Mouse (Mus musculus) kidney, embryonic 16.5 days (tissue): ENCODE data around the gene Fam133b. TPM values are rescaled to one million over a fixed set of nuclear protein-coding genes. Genes with fewer than 3 reads are reported as not detected.

Experiments
- ATAC-seq: fragments of 200-750 bp; cut with Nextera tagmentation; 2 replicates; pipeline ENCODE4 v1.8.0; 2017; ENCODE audit warnings: moderate TSS enrichment; ENCODE audit not compliant: low FRiP score, low TSS enrichment
- H3K27ac ChIP-seq: fragments of 300-500 bp; sonication (generic); 2 replicates; pipeline ENCODE4 v1.5.1; 2014; ENCODE audit warnings: low read length
- H3K27me3 ChIP-seq: fragments of 300-500 bp; sonication (generic); 2 replicates; pipeline ENCODE4 v1.6.1; 2014; ENCODE audit warnings: low read length, control low read depth, mixed read lengths; ENCODE audit not compliant: insufficient read depth
- H3K36me3 ChIP-seq: fragments of 300-500 bp; sonication (generic); 2 replicates; pipeline ENCODE4 v1.6.1; 2014; ENCODE audit warnings: low read length, control low read depth, mixed read lengths; ENCODE audit not compliant: insufficient read depth
- H3K4me1 ChIP-seq: fragments of 300-500 bp; sonication (generic); 2 replicates; pipeline ENCODE4 v1.6.1; 2014; ENCODE audit warnings: low read length, control low read depth, mixed read lengths; ENCODE audit not compliant: insufficient read depth
- H3K4me2 ChIP-seq: fragments of 300-500 bp; sonication (generic); replicated peaks from 2 replicates; pipeline ENCODE4 v1.6.1; 2014; ENCODE audit warnings: low read depth, low read length
- H3K4me3 ChIP-seq: fragments of 300-500 bp; sonication (generic); 2 replicates; pipeline ENCODE4 v1.5.1; 2014; ENCODE audit warnings: mild to moderate bottlenecking, low read length
- H3K9ac ChIP-seq: fragments of 300-500 bp; sonication (generic); replicated peaks from 2 replicates; pipeline ENCODE4 v1.6.1; 2014; ENCODE audit warnings: low read length
- H3K9me3 ChIP-seq: fragments of 300-500 bp; sonication (generic); 2 replicates; pipeline ENCODE4 v1.6.1; 2016; ENCODE audit warnings: low read length, control low read depth
- WGBS: fragments of 180-500 bp; shearing (Covaris S2); extraction: QIAGEN DNeasy Blood & Tissue Kit; methylation state at CpG from one replicate; pipeline ENCODE4 v1.1.7; 2014; 5-methylcytosine and 5-hydroxymethylcytosine counted together
- polyA plus RNA-seq: library from polyadenylated mRNA; unstranded; fragments of >200 nt; fragmentation: Nextera tagmentation; extraction: Ambion mirVana; gene quantifications from 2 replicates; pipeline ENCODE4 v1.2.1, GENCODE M21; 2015

The Fam133b gene
- 25.2 and 29.3 TPM in 2 replicates for polyA plus RNA-seq

GRCm38 (mm10) chr5:3543629-3544479, at the start of gene Fam133b:
Gene Fam133b (plus strand): TSS chr5:3543833.
- Histone ChIP-seq H3K36me3 (0 out of 2 replicates have a peak, but pooled peaks cover 4% of the 10 kb centered on the region), H3K9me3 (no peaks in the 10 kb centered on the region), H3K4me1 (peaks cover 15% of the 10 kb centered on the region), H3K4me3 (peak within 1 kb of the TSS; percentile 96), H3K27me3 (no peaks in the 10 kb centered on the region), H3K9ac (peak within 1 kb of the TSS; percentile 96), H3K4me2 (peak within 1 kb of the TSS; percentile 70), H3K27ac (peak within 1 kb of the TSS; percentile 91)
- peak; percentile 96 for ATAC-seq
- WGBS = under 1% methylated on average over 79 of the region's 80 CpGs

DNA sequence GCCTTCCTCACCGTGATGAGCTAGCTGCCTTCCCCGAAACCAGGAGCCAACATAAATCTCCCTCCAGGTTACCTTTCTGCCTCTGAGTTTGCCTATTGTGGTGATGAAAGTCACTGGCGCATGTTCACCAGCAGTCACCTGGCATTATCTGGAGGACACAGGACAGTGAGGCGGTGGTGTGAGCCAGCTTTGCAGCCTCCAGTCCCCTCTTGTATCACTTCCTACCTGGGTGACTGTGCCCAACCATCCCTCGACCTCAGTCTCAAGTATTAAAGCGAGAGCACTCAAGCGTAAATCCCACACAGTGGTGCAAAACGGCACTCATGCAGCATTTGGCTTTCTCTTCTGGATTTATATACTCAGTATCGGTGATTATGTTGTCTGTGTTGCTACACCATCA, 49.7 kb upstream of the Fam133b start:
- ATAC-seq = no peak
- no peak overlapping the region for H3K4me3 ChIP-seq
- no peaks in the 10 kb centered on the region for H3K36me3 ChIP-seq
- no peaks in the 10 kb centered on the region for H3K4me1 ChIP-seq
- 81% methylated on average over 9 of the region's 9 CpGs for WGBS
- H3K27me3 ChIP-seq = no peaks in the 10 kb centered on the region
- no peaks in the 10 kb centered on the region for H3K9me3 ChIP-seq
- H3K9ac ChIP-seq = no peak overlapping the region
- no peak overlapping the region for H3K4me2 ChIP-seq
- no peak overlapping the region for H3K27ac ChIP-seq

DNA sequence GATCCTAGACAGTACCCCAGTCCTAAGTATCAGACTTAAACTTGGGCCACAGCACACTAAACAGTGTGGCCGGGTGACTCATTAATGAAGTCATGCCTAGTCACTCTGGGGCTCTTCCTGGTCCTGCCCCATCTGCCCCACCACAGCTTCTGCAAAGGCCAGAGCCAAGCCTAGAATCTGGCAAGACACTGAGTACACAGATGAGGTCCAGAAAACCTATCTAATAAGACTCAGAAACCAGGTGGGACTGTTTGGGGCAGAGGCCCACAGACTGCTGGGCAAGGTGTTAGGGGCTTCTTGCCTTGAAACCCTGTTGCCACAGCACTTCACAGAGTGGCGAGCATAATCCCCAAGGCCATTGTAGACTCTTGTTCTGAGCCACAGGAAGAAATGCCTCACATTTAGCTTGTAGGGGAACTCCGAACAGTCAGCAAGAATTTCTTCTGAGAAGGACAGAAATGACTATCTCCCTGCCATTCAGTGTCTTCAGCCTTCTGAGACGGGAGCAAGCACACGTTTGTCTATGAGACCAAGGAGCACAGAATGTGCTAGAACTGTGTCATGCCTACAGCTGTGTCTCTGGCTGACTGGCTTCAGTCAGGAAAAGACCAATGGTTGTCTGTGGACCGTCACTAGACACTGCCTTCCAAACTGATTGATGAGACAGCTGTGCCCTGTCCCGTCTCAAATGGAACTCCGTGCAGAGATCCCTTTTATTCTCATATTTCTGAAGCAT, 49.0 kb upstream of the Fam133b start:
- no peak overlapping the region for H3K27ac ChIP-seq
- WGBS = 61% methylated on average over 8 of the region's 8 CpGs
- no peaks in the 10 kb centered on the region for H3K27me3 ChIP-seq
- H3K4me1 ChIP-seq = no peaks in the 10 kb centered on the region
- ATAC-seq = no peak
- no peaks in the 10 kb centered on the region for H3K9me3 ChIP-seq
- no peak overlapping the region for H3K4me3 ChIP-seq
- no peaks in the 10 kb centered on the region for H3K36me3 ChIP-seq
- no peak overlapping the region for H3K4me2 ChIP-seq
- no peak overlapping the region for H3K9ac ChIP-seq

GRCm38 (mm10) chr5:3497505-3497925, 46.1 kb upstream of the Fam133b start:
- WGBS = 66% methylated on average over 5 of the region's 5 CpGs
- no peak overlapping the region for H3K27ac ChIP-seq

GRCm38 (mm10) chr5:3500298-3500697, 43.3 kb upstream of the Fam133b start:
- H3K9me3 ChIP-seq = no peaks in the 10 kb centered on the region
- no peaks in the 10 kb centered on the region for H3K27me3 ChIP-seq
- no peak overlapping the region for H3K9ac ChIP-seq
- H3K4me2 ChIP-seq = no peak overlapping the region
- H3K4me3 ChIP-seq = no peak overlapping the region
- peaks cover 15% of the 10 kb centered on the region for H3K4me1 ChIP-seq
- H3K27ac ChIP-seq = no peak overlapping the region
- 87% methylated on average over 5 of the region's 5 CpGs for WGBS
- no peaks in the 10 kb centered on the region for H3K36me3 ChIP-seq
- ATAC-seq = no peak

More at GRCm38 (mm10) chr5:3497505-3497925, 46.1 kb upstream of the Fam133b start:
- no peak overlapping the region for H3K4me3 ChIP-seq
- no peaks in the 10 kb centered on the region for H3K27me3 ChIP-seq
- no peak overlapping the region for H3K4me2 ChIP-seq
- H3K36me3 ChIP-seq = no peaks in the 10 kb centered on the region
- peaks cover 10% of the 10 kb centered on the region for H3K4me1 ChIP-seq
- no peaks in the 10 kb centered on the region for H3K9me3 ChIP-seq
- no peak overlapping the region for H3K9ac ChIP-seq
- no peak for ATAC-seq

DNA sequence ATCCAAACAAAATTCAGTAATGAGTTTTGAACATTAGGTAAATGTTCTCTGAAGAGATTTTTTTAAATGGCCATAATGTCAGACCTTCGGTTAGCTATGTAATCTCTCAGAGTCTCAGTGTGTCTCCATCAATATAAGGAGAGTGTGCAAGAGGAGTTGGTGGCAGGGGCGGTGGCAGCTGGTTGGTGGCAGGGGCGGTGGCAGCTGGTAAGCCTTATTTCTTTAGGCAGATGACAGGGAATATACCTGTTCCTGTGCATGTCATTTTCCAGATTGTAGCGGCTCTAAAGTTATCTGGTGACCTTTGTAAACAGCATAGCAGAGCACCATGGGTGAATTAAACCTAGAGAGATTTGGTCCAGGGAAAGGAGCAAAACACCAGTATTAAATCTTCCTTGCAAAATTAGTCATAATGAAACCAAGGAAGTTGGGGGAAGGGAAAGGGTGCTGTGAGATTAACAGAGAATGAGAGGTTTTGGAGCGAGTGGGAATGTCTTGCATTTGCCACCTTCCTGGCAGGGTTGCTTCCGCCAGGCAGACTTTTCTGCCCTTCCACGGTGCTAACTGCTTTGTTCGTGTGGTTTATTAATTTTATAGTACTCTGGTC, 42.6 kb upstream of the Fam133b start:
- no peak overlapping the region for H3K9ac ChIP-seq
- H3K36me3 ChIP-seq = no peaks in the 10 kb centered on the region
- H3K27me3 ChIP-seq = no peaks in the 10 kb centered on the region
- H3K4me3 ChIP-seq = no peak overlapping the region
- ATAC-seq = no peak
- no peaks in the 10 kb centered on the region for H3K9me3 ChIP-seq
- 55% methylated on average over 8 of the region's 8 CpGs for WGBS
- 0 out of 2 replicates have a peak overlapping the region, but pooled peaks have one; percentile 10 for H3K4me2 ChIP-seq
- no peak overlapping the region for H3K27ac ChIP-seq
- H3K4me1 ChIP-seq = peaks cover 15% of the 10 kb centered on the region

DNA sequence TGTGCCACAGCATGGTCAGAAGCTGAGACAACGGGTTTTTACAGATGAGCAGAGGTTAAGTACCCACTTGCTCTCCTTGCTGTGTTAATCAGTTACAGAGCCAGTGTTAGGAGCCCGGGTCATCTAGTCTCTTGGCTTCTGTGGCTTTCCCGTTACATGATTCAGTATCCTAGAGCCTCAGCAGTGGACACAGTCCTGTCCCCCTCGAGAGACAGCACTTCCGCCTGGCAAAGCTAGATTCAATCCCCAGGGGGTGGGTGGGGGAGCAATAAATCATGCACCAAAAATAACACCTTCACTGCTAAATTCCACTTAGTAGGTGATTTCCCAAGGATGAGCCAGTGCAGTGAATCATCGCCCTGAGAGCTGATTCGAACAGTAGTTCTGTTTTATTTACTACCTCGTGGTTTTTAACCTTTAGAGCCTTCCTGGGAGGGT, 42.0 kb upstream of the Fam133b start:
- Histone ChIP-seq H3K4me1 (peaks cover 15% of the 10 kb centered on the region), H3K9me3 (no peaks in the 10 kb centered on the region), H3K4me3 (no peak overlapping the region), H3K4me2 (0 out of 2 replicates have a peak overlapping the region, but pooled peaks have one; percentile 10), H3K27ac (no peak overlapping the region), H3K27me3 (no peaks in the 10 kb centered on the region), H3K36me3 (no peaks in the 10 kb centered on the region), H3K9ac (no peak overlapping the region)
- 12% methylated on average over 8 of the region's 8 CpGs for WGBS
- ATAC-seq = peak; percentile 62; the same call in 1 of the 2 replicates

- H3K4me1 ChIP-seq = peaks cover 15% of the 10 kb centered on the region
- no peak overlapping the region for H3K9ac ChIP-seq
- H3K36me3 ChIP-seq = no peaks in the 10 kb centered on the region
- no peaks in the 10 kb centered on the region for H3K27me3 ChIP-seq
- ATAC-seq = peak; percentile 63
- H3K27ac ChIP-seq = peak overlapping the region; percentile 29; the same call in 1 of the 2 replicates
- no peaks in the 10 kb centered on the region for H3K9me3 ChIP-seq
- no peak overlapping the region for H3K4me3 ChIP-seq
- no peak overlapping the region for H3K4me2 ChIP-seq
- 51% methylated on average over 11 of the region's 11 CpGs for WGBS
Observed at GRCm38 (mm10) chr5:3502610-3503350, 40.9 kb upstream of the Fam133b start.

- ATAC-seq = peak; percentile 5; the same call in 1 of the 2 replicates
- WGBS = 74% methylated on average over 4 of the region's 4 CpGs
Observed at GRCm38 (mm10) chr5:3503373-3503772, 40.3 kb upstream of the Fam133b start.

More at GRCm38 (mm10) chr5:3503373-3503772, 40.3 kb upstream of the Fam133b start:
- Histone ChIP-seq H3K9ac (no peak overlapping the region), H3K4me1 (peaks cover 15% of the 10 kb centered on the region), H3K4me2 (no peak overlapping the region), H3K9me3 (no peaks in the 10 kb centered on the region), H3K4me3 (no peak overlapping the region), H3K27ac (no peak overlapping the region; the same call in 1 of the 2 replicates), H3K27me3 (no peaks in the 10 kb centered on the region), H3K36me3 (no peaks in the 10 kb centered on the region)
